Mouse (Mus musculus) ES-E14 (cell line): ENCODE data around the gene Slc27a1. TPM values are rescaled to one million over a fixed set of nuclear protein-coding genes. Genes with fewer than 3 reads are reported as not detected.

Experiments used
- DNase-seq: peaks from one replicate; pipeline ENCODE4 v3.0.0-alpha.2; 2013; ENCODE audit warnings: low read depth, low spot score
- H3K27ac ChIP-seq: 2 replicates; pipeline ENCODE4 v1.5.1; 2012; ENCODE audit warnings: low read depth, mild to moderate bottlenecking, low read length, moderate library complexity, mixed read lengths; ENCODE audit not compliant: poor library complexity, insufficient read depth, severe bottlenecking
- H3K36me3 ChIP-seq: 2 replicates; pipeline ENCODE4 v1.6.1; 2012; ENCODE audit warnings: mild to moderate bottlenecking, low read length, moderate library complexity, mixed read lengths; ENCODE audit not compliant: control insufficient read depth, poor library complexity, insufficient read depth, severe bottlenecking
- H3K4me1 ChIP-seq, 2 experiments: fragments of 150-350 bp in 1 of 2; sonication (generic) in 1 of 2; 2 replicates each; pipeline ENCODE4 v1.6.1; 2012; ENCODE audit warnings: low read length in 2 of 2, mild to moderate bottlenecking in 1 of 2, mixed read lengths in 1 of 2; ENCODE audit not compliant: control insufficient read depth in 2 of 2, insufficient read depth in 2 of 2, poor library complexity in 1 of 2
- H3K4me3 ChIP-seq, 2 experiments: fragments of 150-350 bp in 1 of 2; sonication (generic) in 1 of 2; 2 replicates each; pipeline ENCODE4 v1.5.1; 2012; ENCODE audit warnings: low read length in 2 of 2, low read depth in 1 of 2, mild to moderate bottlenecking in 1 of 2, mixed read lengths in 1 of 2; ENCODE audit not compliant: insufficient read depth in 1 of 2, poor library complexity in 1 of 2, severe bottlenecking in 1 of 2
- H3K9ac ChIP-seq: 2 replicates; pipeline ENCODE4 v1.6.1; 2012; ENCODE audit warnings: low read depth, mild to moderate bottlenecking, low read length, mixed read lengths; ENCODE audit not compliant: poor library complexity, insufficient read depth, severe bottlenecking
- H3K9me3 ChIP-seq: fragments of 150-350 bp; sonication (generic); 2 replicates; pipeline ENCODE4 v1.6.1; 2012; ENCODE audit warnings: low read depth, mild to moderate bottlenecking, low read length; ENCODE audit not compliant: control insufficient read depth, insufficient read depth
- CHD2 ChIP-seq: IDR thresholded peaks from 2 replicates; pipeline ENCODE4 v1.6.1; 2014; ENCODE audit warnings: mild to moderate bottlenecking, low read depth, low read length, inconsistent platforms
- HCFC1 ChIP-seq: IDR thresholded peaks from 2 replicates; pipeline ENCODE4 v1.6.1; 2012; ENCODE audit warnings: low read length, inconsistent platforms, borderline replicate concordance; ENCODE audit not compliant: insufficient read depth
- MAFK ChIP-seq: IDR thresholded peaks from 2 replicates; pipeline ENCODE4 v1.6.1; 2014; ENCODE audit warnings: mild to moderate bottlenecking, low read depth, low read length, inconsistent platforms; ENCODE audit not compliant: insufficient read depth
- ZC3H11A ChIP-seq: IDR thresholded peaks from 2 replicates; pipeline ENCODE4 v1.6.1; 2012; ENCODE audit warnings: low read depth, mild to moderate bottlenecking, inconsistent platforms, low read length, borderline replicate concordance
- ZNF384 ChIP-seq: IDR thresholded peaks from 2 replicates; pipeline ENCODE4 v1.6.1; 2012; ENCODE audit warnings: low read depth, low read length, inconsistent platforms
- in situ Hi-C, 2 experiments: fragments of 600-800 bp; cut with MboI; formaldehyde crosslinking; loops; one replicate each; pipeline ENCODE4 v1.15.1; 2025; ENCODE audit warnings: low sequenced_read_pairs in 2 of 2, inconsistent platforms in 1 of 2; ENCODE audit not compliant: unreplicated experiment in 2 of 2
- total RNA-seq: library from RNA; depleted of rRNA; stranded (reverse); fragments of 300-350 nt; gene quantifications from 2 replicates; pipeline ENCODE4 v1.2.3, GENCODE M21; 2012

Gene Slc27a1
- total RNA-seq, 1 experiment: 24.5 TPM

DNA sequence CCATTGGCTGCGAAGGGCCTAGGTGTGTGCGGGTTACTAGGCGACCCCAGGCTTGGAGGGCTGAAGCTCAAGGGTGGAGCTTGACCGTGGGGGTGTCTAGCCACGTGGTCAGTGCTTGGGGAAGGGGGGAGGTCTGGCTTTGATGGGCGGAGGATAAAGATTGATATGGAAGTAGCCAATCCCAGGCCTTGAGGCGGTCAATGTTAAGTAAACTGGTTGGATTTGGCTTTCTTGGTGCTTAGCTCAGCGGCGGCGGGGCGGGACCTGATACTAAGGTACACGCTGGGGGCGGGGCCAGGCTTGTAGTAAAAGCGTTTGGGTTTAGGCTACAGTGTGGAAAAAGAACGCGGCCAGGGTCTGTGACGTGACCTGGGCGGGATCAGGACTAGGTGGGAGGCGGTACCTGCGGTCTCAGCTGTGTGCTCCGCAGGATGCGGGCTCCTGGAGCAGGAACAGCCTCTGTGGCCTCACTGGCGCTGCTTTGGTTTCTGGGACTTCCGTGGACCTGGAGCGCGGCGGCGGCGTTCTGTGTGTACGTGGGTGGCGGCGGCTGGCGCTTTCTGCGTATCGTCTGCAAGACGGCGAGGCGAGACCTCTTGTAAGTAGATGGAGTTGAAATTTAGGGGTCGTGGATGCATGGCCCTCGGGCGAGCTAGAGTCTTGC lies 1.7 kb downstream of the Slc27a1 start:
- Histone ChIP-seq H3K36me3 (no peaks in the 10 kb centered on the region), H3K4me3 (peak overlapping the region; percentile 76 to 98), H3K9me3 (no peaks in the 10 kb centered on the region), H3K9ac (peak overlapping the region; percentile 77), H3K27ac (peak overlapping the region; percentile 76; the same call in 1 of the 2 replicates), H3K4me1 (peaks cover 0 to 19% of the 10 kb centered on the region in 2 experiments; a peak in 2 of 4 replicates)
- peak; percentile 100 for DNase-seq
- no peak for TF ChIP-seq CHD2
- 0 out of 2 replicates have a peak, but pooled peaks have one; percentile 6 for TF ChIP-seq MAFK
- in situ Hi-C loops: no loop called here

- Histone ChIP-seq H3K9ac (no peak overlapping the region), H3K27ac (no peak overlapping the region), H3K36me3 (no peaks in the 10 kb centered on the region), H3K9me3 (no peaks in the 10 kb centered on the region), H3K4me3 (no peak overlapping the region), H3K4me1 (peaks cover 0 to 19% of the 10 kb centered on the region in 2 experiments; a peak in 2 of 4 replicates)
- in situ Hi-C loops: no loop called here
- TF ChIP-seq ZNF384 (no peak), CHD2 (no peak), ZC3H11A (no peak), HCFC1 (no peak), MAFK (no peak)
- no peak for DNase-seq
These were observed 3.4 kb downstream of the Slc27a1 start for GRCm38 (mm10) chr8:71572077-71572476.

GRCm38 (mm10) chr8:71572847-71573633 lies 4.4 kb downstream of the Slc27a1 start:
- H3K9ac ChIP-seq: no peak overlapping the region
- DNase-seq: no peak
- in situ Hi-C loops: no loop called here
- H3K9me3 ChIP-seq: no peaks in the 10 kb centered on the region
- H3K36me3 ChIP-seq: no peaks in the 10 kb centered on the region
- H3K27ac ChIP-seq: no peak overlapping the region
- peaks cover 0 to 13% of the 10 kb centered on the region in 2 experiments; a peak in 2 of 4 replicates for H3K4me1 ChIP-seq
- no peak for TF ChIP-seq ZC3H11A
- TF ChIP-seq CHD2: no peak
- TF ChIP-seq MAFK: no peak
- no peak for TF ChIP-seq HCFC1
- H3K4me3 ChIP-seq: no peak overlapping the region

DNA sequence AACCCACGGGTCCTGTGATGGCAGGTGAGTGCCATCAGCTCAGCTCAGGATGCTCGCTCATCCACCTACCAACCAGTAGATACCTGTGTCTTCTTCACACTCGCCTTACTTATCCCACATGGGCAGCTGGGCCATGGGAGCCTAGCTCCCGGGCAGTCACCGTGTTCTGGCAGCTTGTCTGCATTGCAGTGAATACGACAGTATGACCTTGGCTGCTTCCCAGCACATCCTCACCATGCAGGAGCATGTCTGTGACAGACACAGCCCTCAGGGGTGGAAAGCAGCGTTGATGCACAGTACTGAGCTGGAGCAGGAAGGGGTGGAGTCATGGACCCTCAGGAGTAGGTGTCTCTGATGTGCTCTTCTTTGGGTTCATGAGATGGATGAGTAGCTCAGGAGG lies 5.7 kb downstream of the Slc27a1 start:
- Histone ChIP-seq H3K27ac (no peak overlapping the region), H3K4me1 (peaks cover 0 to 7% of the 10 kb centered on the region in 2 experiments; a peak in 2 of 4 replicates), H3K4me3 (no peak overlapping the region), H3K36me3 (no peaks in the 10 kb centered on the region), H3K9me3 (no peaks in the 10 kb centered on the region), H3K9ac (no peak overlapping the region)
- DNase-seq: no peak
- in situ Hi-C loops: no loop called here
- TF ChIP-seq HCFC1 (no peak), CHD2 (no peak), MAFK (no peak), ZNF384 (no peak)
